Mouse (Mus musculus) stomach, embryonic 16.5 days (tissue): ENCODE measurements around the gene Cd44. TPM values are rescaled to one million over a fixed set of nuclear protein-coding genes. Genes with fewer than 3 reads are reported as not detected.

Source experiments
- ATAC-seq: fragments of 200-750 bp; cut with Nextera tagmentation; 2 replicates; pipeline ENCODE4 v1.8.0; 2017; ENCODE audit warnings: moderate number of reproducible peaks, moderate TSS enrichment; ENCODE audit not compliant: insufficient read depth, low FRiP score
- H3K27ac ChIP-seq: fragments of 300-500 bp; sonication (generic); 2 replicates; pipeline ENCODE4 v1.5.1; 2014; ENCODE audit warnings: low read length
- H3K27me3 ChIP-seq: fragments of 300-500 bp; sonication (generic); 2 replicates; pipeline ENCODE4 v1.6.1; 2014; ENCODE audit warnings: low read length, control low read depth, mixed read lengths; ENCODE audit not compliant: control insufficient read depth, insufficient read depth
- H3K36me3 ChIP-seq: fragments of 300-500 bp; sonication (generic); 2 replicates; pipeline ENCODE4 v1.6.1; 2014; ENCODE audit warnings: low read length; ENCODE audit not compliant: control insufficient read depth, insufficient read depth
- H3K4me1 ChIP-seq: fragments of 300-500 bp; sonication (generic); 2 replicates; pipeline ENCODE4 v1.6.1; 2014; ENCODE audit warnings: low read length, control low read depth, mixed read lengths; ENCODE audit not compliant: control insufficient read depth, insufficient read depth
- H3K4me2 ChIP-seq: fragments of 300-500 bp; sonication (generic); 2 replicates; pipeline ENCODE4 v1.6.1; 2014; ENCODE audit warnings: low read depth, low read length, mixed read lengths
- H3K4me3 ChIP-seq: fragments of 300-500 bp; sonication (generic); replicated peaks from 2 replicates; pipeline ENCODE4 v1.5.1; 2014; ENCODE audit warnings: mild to moderate bottlenecking, low read length
- H3K9ac ChIP-seq: fragments of 300-500 bp; sonication (generic); 2 replicates; pipeline ENCODE4 v1.6.1; 2014; ENCODE audit warnings: low read length
- H3K9me3 ChIP-seq: fragments of 300-500 bp; sonication (generic); replicated peaks from 2 replicates; pipeline ENCODE4 v1.6.1; 2016; ENCODE audit warnings: low read length, control low read depth; ENCODE audit not compliant: control insufficient read depth
- WGBS: fragments of 180-500 bp; shearing (Covaris S2); extraction: QIAGEN DNeasy Blood & Tissue Kit; methylation state at CpG from one replicate; pipeline ENCODE4 v1.1.7; 2014; 5-methylcytosine and 5-hydroxymethylcytosine counted together
- polyA plus RNA-seq: library from polyadenylated mRNA; unstranded; fragments of >200 nt; fragmentation: Nextera tagmentation; extraction: Ambion mirVana; gene quantifications from 2 replicates; pipeline ENCODE4 v1.2.1, GENCODE M21; 2015

The Cd44 gene
- polyA plus RNA-seq, 1 experiment from 2014 or later, result 26.5 TPM

DNA sequence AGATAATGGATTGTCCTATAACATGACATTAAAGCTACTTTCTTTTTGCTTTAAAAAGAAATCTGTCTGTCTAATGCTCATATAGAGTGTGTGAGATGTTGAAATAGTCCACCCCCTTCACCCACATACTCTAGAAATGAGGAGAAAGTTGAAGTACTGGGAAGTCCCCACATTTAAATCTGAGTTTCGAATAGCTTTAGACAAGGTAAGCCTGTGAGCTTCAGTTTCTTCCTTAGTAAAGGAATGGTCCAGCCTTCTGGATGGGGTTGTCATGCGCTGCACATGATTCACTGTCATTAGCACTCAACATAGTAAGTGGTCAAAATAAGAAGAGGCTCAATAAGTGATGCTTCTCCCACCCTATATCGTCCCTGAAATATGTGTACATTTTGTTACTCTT is 48.2 kb downstream of the Cd44 start:
- Histone ChIP-seq H3K4me3 (no peak overlapping the region), H3K36me3 (no peaks in the 10 kb centered on the region), H3K9me3 (no peaks in the 10 kb centered on the region), H3K27ac (no peak overlapping the region), H3K9ac (no peak overlapping the region), H3K4me2 (no peak overlapping the region), H3K27me3 (no peaks in the 10 kb centered on the region), H3K4me1 (0 out of 2 replicates have a peak, but pooled peaks cover 2% of the 10 kb centered on the region)
- no peak for ATAC-seq
- WGBS, result 95% methylated on average over 3 of the region's 3 CpGs

DNA sequence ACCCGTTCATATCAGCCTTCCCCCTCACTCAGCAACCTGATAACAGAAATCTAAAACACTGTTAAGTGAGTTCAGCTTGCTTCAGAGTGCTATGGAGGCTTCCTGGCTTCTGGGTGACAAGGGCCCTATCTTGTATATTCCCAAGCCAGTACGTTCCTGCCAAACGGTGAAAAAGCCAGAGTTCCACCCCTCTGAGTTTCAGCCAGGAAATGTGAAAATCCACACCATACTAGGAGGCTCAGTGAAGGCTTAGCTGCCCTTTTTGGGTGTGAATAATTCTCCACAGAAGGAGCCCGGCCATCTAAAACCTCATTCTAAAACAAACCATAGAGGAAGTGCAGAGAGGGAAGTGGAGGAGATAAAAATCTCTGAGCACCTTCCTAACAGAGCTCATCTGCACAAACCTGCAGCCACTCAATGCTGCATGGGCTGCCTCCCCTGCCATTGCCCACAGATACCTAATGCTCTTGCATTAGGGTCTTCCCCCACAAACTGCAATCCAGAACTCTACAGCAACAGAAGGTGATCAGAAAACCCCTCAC is 49.5 kb downstream of the Cd44 start:
- WGBS, result 37% methylated on average over 4 of the region's 4 CpGs
- no peaks in the 10 kb centered on the region for H3K9me3 ChIP-seq
- H3K36me3 ChIP-seq, result no peaks in the 10 kb centered on the region
- H3K9ac ChIP-seq, result no peak overlapping the region
- 0 out of 2 replicates have a peak, but pooled peaks cover 2% of the 10 kb centered on the region for H3K4me1 ChIP-seq
- H3K4me3 ChIP-seq, result no peak overlapping the region
- ATAC-seq, result no peak
- no peaks in the 10 kb centered on the region for H3K27me3 ChIP-seq
- no peak overlapping the region for H3K4me2 ChIP-seq
- H3K27ac ChIP-seq, result no peak overlapping the region

DNA sequence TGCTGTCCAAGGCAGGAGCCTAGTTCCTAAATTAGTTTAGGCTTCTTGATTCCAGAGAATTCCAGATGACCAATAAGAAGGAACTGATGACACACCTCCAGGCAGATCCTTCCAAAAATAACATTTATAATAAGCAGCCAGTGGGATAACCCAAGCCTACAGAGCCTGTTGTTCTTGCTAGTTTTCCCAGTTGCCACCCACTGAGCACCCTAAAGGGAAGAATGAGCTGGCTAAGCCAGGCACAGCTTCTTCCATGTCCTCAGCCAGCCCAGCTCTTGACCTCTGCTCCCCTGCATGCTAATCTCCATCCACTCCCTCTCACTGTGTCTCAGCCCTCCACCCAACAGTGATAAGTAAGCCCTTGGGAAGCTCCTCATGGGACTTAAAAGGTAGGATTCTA is 51.4 kb downstream of the Cd44 start:
- H3K4me1 ChIP-seq, result 0 out of 2 replicates have a peak, but pooled peaks cover 2% of the 10 kb centered on the region
- ATAC-seq, result no peak
- H3K27me3 ChIP-seq, result no peaks in the 10 kb centered on the region
- H3K9me3 ChIP-seq, result no peaks in the 10 kb centered on the region
- no peaks in the 10 kb centered on the region for H3K36me3 ChIP-seq
- H3K9ac ChIP-seq, result no peak overlapping the region
- H3K4me2 ChIP-seq, result no peak overlapping the region
- no peak overlapping the region for H3K4me3 ChIP-seq
- H3K27ac ChIP-seq, result no peak overlapping the region

DNA sequence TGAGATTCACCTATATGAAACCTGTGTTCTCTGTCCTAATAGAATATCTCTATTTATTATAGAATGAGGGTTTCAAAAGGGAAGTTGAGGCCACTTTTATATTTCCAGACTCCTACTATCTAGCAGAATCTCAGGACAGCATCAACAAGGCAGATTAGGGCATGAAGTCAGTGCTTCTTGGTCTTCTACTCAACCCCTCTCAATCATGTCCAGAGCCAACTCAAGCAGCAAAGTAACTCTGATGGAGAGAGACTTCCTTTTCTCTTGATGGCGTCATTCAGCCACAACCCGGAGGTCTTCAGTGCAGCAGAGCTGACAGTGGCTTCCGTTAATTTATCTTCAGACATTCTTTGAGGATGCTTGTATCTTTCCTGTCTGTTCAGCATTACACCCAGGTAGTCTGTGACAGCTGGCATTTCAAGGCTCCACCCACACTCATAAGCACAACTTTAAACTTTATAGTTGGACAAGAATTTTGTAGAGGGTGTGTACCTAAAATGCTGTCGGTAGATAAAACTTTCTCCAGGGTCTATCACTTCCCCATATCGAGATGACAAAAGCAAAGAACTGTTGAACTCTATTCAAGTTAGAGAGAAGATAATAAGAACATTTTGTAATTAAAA is 52.5 kb downstream of the Cd44 start:
- Histone ChIP-seq H3K9me3 (no peaks in the 10 kb centered on the region), H3K27ac (no peak overlapping the region), H3K27me3 (no peaks in the 10 kb centered on the region), H3K4me1 (0 out of 2 replicates have a peak, but pooled peaks cover 2% of the 10 kb centered on the region), H3K4me2 (no peak overlapping the region), H3K9ac (no peak overlapping the region), H3K36me3 (no peaks in the 10 kb centered on the region), H3K4me3 (no peak overlapping the region)
- no peak for ATAC-seq
- 84% methylated on average over 5 of the region's 5 CpGs for WGBS

DNA sequence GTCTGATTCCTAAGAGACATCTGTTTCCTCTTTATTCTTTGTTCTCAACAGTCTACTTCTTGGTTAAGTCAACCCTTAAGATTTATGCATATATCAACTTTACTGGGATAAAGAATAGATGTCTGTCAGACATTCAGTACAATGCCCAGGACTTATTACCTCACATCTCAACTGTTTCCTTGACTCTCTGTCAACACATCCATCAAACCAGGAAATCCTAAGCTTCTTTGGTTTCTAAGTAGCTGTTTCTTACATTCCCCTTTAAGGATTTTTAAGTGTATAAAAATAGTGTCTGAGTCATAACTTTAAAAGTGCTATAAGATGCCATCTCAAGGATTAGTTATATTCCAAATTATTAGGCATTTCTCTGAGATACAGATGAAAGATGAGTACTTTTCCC is 60.2 kb downstream of the Cd44 start:
- Histone ChIP-seq H3K36me3 (no peaks in the 10 kb centered on the region; the same call in 1 of the 2 replicates), H3K27me3 (no peaks in the 10 kb centered on the region), H3K4me2 (no peak overlapping the region), H3K4me1 (no peaks in the 10 kb centered on the region), H3K4me3 (no peak overlapping the region), H3K9me3 (no peaks in the 10 kb centered on the region), H3K27ac (no peak overlapping the region), H3K9ac (no peak overlapping the region)
- ATAC-seq, result no peak

DNA sequence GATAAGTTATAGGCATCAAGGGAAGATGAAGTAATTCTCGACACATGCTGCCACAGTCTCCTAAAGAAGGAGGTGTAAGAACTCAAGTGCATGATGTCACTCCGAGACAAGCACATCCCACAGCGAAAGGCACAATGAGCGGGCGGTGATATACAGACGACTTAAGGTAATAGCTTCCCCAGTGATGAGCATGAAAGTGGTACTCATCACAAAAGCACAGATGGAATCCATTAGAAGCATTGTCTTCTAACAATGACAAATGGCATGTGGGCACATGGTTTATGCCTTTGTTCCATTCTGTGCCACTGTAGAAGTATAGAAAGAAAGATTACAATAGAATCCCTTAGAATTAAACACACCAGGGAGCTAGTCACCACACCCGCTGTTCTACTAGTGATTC is 63.3 kb downstream of the Cd44 start:
- H3K36me3 ChIP-seq, result no peaks in the 10 kb centered on the region; the same call in 1 of the 2 replicates
- no peak overlapping the region for H3K4me2 ChIP-seq
- H3K27ac ChIP-seq, result no peak overlapping the region
- ATAC-seq, result no peak
- no peak overlapping the region for H3K9ac ChIP-seq
- no peaks in the 10 kb centered on the region for H3K27me3 ChIP-seq
- H3K4me1 ChIP-seq, result no peaks in the 10 kb centered on the region
- no peaks in the 10 kb centered on the region for H3K9me3 ChIP-seq
- WGBS, result 86% methylated on average over 7 of the region's 7 CpGs
- no peak overlapping the region for H3K4me3 ChIP-seq

DNA sequence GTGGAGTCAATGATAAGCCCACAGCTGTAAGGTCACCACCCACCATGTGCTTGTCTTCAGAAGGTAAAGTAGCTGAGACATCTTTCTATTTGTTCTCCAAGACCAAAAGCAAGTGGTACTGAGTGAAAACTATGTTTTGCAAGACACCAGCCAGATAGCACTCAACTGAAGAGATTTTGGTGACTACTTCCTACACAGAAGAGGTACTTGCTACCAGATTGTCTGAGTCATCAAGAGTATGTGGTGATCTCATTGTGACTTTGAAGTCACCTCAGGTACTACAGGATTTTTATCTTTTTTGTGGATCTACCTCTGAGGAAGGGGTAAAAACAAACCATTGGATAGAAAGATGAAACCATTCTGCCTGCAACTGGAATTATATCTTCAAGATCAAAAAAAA is 69.9 kb downstream of the Cd44 start:
- Histone ChIP-seq H3K4me2 (no peak overlapping the region), H3K9me3 (no peaks in the 10 kb centered on the region), H3K36me3 (no peaks in the 10 kb centered on the region), H3K27me3 (no peaks in the 10 kb centered on the region), H3K27ac (no peak overlapping the region), H3K9ac (no peak overlapping the region), H3K4me3 (no peak overlapping the region), H3K4me1 (no peaks in the 10 kb centered on the region)
- ATAC-seq, result no peak

DNA sequence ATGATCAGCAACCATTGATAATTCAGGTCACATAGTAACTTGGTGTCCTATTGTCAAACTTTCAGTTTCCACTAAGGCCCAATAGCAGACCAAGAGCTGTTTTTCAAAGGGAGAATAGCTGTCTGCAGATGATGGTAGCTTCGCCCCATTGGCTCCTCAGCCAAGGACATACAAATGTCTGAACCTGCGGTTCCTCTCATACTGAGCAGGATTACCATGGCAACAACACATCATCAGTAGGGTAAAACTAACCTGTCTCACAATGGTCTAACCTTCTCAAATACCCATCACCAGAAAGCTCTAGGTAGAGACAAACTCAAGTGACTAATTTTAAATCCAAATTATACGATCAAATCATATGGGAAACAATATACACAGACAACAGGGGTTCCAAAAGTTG is 72.3 kb downstream of the Cd44 start:
- no peak overlapping the region for H3K4me3 ChIP-seq
- no peaks in the 10 kb centered on the region for H3K36me3 ChIP-seq
- H3K9ac ChIP-seq, result no peak overlapping the region
- H3K27me3 ChIP-seq, result no peaks in the 10 kb centered on the region
- WGBS, result 84% methylated on average over 3 of the region's 3 CpGs
- H3K4me2 ChIP-seq, result no peak overlapping the region
- no peaks in the 10 kb centered on the region for H3K9me3 ChIP-seq
- no peak overlapping the region for H3K27ac ChIP-seq
- H3K4me1 ChIP-seq, result no peaks in the 10 kb centered on the region
- ATAC-seq, result peak; percentile 81

DNA sequence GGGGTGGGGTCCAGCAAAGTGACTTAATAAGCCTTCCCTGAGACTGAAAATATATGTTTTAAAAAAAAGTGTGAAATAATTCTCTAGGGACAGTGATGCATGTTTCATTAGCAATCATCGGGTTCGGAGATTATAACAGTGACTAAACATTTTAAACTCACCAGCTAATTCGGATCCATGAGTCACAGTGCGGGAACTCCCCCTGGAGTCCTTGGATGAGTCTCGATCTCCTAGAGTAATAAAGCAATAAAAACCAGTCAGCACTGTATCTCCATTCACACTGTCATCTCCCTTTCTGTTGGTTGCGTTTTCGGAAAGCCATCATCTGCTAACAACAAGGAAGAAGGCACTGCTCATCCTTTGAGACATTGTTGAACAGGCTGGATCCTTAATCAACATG is 73.1 kb downstream of the Cd44 start:
- Histone ChIP-seq H3K4me1 (no peaks in the 10 kb centered on the region), H3K4me3 (no peak overlapping the region), H3K9ac (no peak overlapping the region), H3K36me3 (no peaks in the 10 kb centered on the region), H3K27ac (no peak overlapping the region), H3K4me2 (no peak overlapping the region), H3K9me3 (no peaks in the 10 kb centered on the region), H3K27me3 (no peaks in the 10 kb centered on the region)
- no peak for ATAC-seq
- WGBS, result 76% methylated on average over 7 of the region's 7 CpGs
